8 mouse cellular contexts compared by ENCODE assay signal in the genomic region with DNA sequence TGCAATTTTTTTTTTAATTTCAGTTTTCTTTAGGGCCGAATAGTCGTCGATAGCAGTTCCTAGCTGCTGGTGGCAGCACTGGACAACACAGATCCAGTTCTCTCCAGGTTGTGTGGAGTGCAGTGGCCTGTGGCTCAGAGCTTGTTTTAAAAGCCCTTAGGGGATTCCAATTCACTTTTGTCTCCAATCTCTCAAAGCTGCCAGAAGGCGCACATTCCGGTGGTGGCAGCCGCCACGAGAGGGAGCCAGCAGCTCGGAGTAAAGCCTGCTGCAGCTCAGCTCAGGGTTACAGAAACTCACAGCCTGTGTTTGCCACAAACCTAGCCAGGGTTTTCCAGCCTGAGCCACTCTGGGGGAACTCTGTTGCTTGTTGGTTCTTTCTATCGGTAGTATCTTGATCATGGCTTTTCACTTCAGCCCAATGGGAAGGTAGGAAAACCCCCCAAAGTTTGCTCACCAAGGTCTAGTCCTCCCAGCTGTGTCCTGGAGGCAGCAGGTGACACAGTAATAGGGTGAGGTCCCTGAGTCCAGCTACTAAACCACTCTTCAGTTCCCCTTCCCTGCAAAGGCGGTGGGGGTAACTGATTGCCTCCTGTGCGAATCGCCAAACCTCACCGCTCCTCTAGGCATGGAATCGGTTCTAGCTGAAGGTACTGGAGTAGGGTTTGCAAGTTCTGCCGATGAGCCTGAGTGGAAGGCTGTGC. TPM values are rescaled to one million over a fixed set of nuclear protein-coding genes. Genes with fewer than 3 reads are reported as not detected.
DNase-seq lines count a peak whose midpoint lies in the region; ATAC-seq and TF ChIP-seq lines count a peak whose summit lies in the region.

No protein-coding gene starts in this region.

- peak; percentile 86 for TF ChIP-seq CTCF in kidney, postnatal 0 days (IDR thresholded peaks at IDR 0.05; ENCODE audit: low read depth)
- TF ChIP-seq CTCF in liver, adult 2 months (IDR thresholded peaks at IDR 0.05; ENCODE audit: low read depth, low read length): peak; percentile 64

- WGBS in kidney, postnatal 0 days: 36% methylated on average over 15 of the region's 15 CpGs
- WGBS in liver, adult 2 months: 43% methylated on average over 15 of the region's 15 CpGs

- no peaks in the 10 kb centered on the region for H3K36me3 ChIP-seq in kidney, postnatal 0 days (ENCODE audit: insufficient read depth, low read length)
- H3K36me3 ChIP-seq in liver, adult 2 months (ENCODE audit: control insufficient read depth, insufficient read depth, low read length): no peaks in the 10 kb centered on the region

- no peak for TF ChIP-seq POLR2A in liver, adult 2 months (IDR thresholded peaks at IDR 0.05; ENCODE audit: extremely low read depth, insufficient read depth, low read length)

- no peaks in the 10 kb centered on the region for H3K79me2 ChIP-seq in liver, adult 2 months (ENCODE audit: control insufficient read depth, insufficient read depth, low read length)

- H3K9me3 ChIP-seq in kidney, postnatal 0 days (replicated peaks; ENCODE audit: low read length): no peaks in the 10 kb centered on the region

- H3K9ac ChIP-seq in kidney, postnatal 0 days (ENCODE audit: low read depth, low read length): no peak overlapping the region
- no peak overlapping the region for H3K9ac ChIP-seq in liver, adult 2 months (ENCODE audit: low read depth, low read length)

- H3K27ac ChIP-seq in kidney, postnatal 0 days: no peak overlapping the region
- H3K27ac ChIP-seq in liver, adult 2 months (replicated peaks; ENCODE audit: insufficient read depth, low read depth, low read length): no peak overlapping the region

- 0 out of 2 replicates have a peak, but pooled peaks have one; percentile 25 for ATAC-seq in kidney, postnatal 0 days (replicated peaks; ENCODE audit: low FRiP score, low read depth)

- H3K27me3 ChIP-seq in kidney, postnatal 0 days (ENCODE audit: insufficient read depth, low read length): no peaks in the 10 kb centered on the region
- no peaks in the 10 kb centered on the region for H3K27me3 ChIP-seq in liver, adult 2 months (ENCODE audit: control insufficient read depth, insufficient read depth, low read length)

- peak; percentile 42 for DNase-seq in ovary, postnatal 14 days (ENCODE audit: low spot score)
- DNase-seq in ovary, postnatal 10 days (ENCODE audit: low spot score): no peak
- peak; percentile 6 for DNase-seq in cerebellum, adult 9-11 months
- peak; percentile 35 to 74 for DNase-seq in frontal cortex, postnatal 10 days (ENCODE audit: low spot score in 2 of 2)
- peak; percentile 85 for DNase-seq in kidney, postnatal 0 days (ENCODE audit: low spot score)
- peak; percentile 12 for DNase-seq in liver, adult 2 months (ENCODE audit: extremely low read depth, low read depth, low spot score)
- DNase-seq in retina, adult 2 months (ENCODE audit: low read depth, low spot score): peak; percentile 18
- DNase-seq in thymus, postnatal 14 days: no peak

- no peaks in the 10 kb centered on the region for H3K4me1 ChIP-seq in kidney, postnatal 0 days (replicated peaks; ENCODE audit: insufficient read depth, low read length)
- no peaks in the 10 kb centered on the region for H3K4me1 ChIP-seq in liver, adult 2 months (ENCODE audit: control insufficient read depth, insufficient read depth, low read length)

- H3K4me2 ChIP-seq in kidney, postnatal 0 days (ENCODE audit: low read length): no peak overlapping the region

- H3K4me3 ChIP-seq in kidney, postnatal 0 days (replicated peaks; ENCODE audit: low read depth, low read length): no peak overlapping the region
- H3K4me3 ChIP-seq in liver, adult 2 months (ENCODE audit: insufficient read depth, low read depth, low read length): no peak overlapping the region

RNA-seq across cellular contexts. Expression of a gene that starts 13.0 kb away (rescaled TPM):
- 0.13 TPM in 1 of 2 replicates, not detected in the other for polyA plus RNA-seq in kidney, postnatal 0 days (2015; fragmentation: Nextera tagmentation; extraction: Ambion mirVana)
- total RNA-seq in liver, adult 2 months (2014; rRNA removed): not detected in 2 replicates
- polyA plus RNA-seq in liver, adult 2 months (2012; rRNA removed): 0.06 TPM in 1 of 2 replicates, not detected in the other

Comparison
In these comparisons a context has a peak if more than half of its experiments do, and no peak if none do; other contexts are left out.
1. DNase-seq: peak in ovary, postnatal 14 days (single experiment), cerebellum, adult 9-11 months (single experiment), frontal cortex, postnatal 10 days (2 of 2), kidney, postnatal 0 days (single experiment), liver, adult 2 months (single experiment) and retina, adult 2 months (single experiment); none in ovary, postnatal 10 days (single experiment) and thymus, postnatal 14 days (single experiment).